Mouse (Mus musculus) ES-Bruce4 (cell line): Measurements from ENCODE around the gene Mrpl12. TPM values are rescaled to one million over a fixed set of nuclear protein-coding genes. Genes with fewer than 3 reads are reported as not detected.

Experiments used
- H3K27ac ChIP-seq: 2 replicates; pipeline ENCODE4 v1.5.1; 2012; ENCODE audit warnings: low read length, inconsistent platforms; ENCODE audit not compliant: insufficient read depth
- H3K27me3 ChIP-seq: 2 replicates; pipeline ENCODE4 v1.6.1; 2012; ENCODE audit warnings: mild to moderate bottlenecking, low read length, inconsistent platforms; ENCODE audit not compliant: control insufficient read depth, poor library complexity, insufficient read depth, severe bottlenecking
- H3K36me3 ChIP-seq: 2 replicates; pipeline ENCODE4 v1.6.1; 2012; ENCODE audit warnings: inconsistent platforms, mild to moderate bottlenecking, low read length, moderate library complexity; ENCODE audit not compliant: control insufficient read depth, poor library complexity, insufficient read depth, severe bottlenecking
- H3K4me1 ChIP-seq: one replicate; pipeline ENCODE4 v1.8.1; 2011; ENCODE audit warnings: low read length; ENCODE audit not compliant: control insufficient read depth, insufficient read depth
- H3K4me3 ChIP-seq: 2 replicates; pipeline ENCODE4 v1.5.1; 2011; ENCODE audit warnings: low read depth, mild to moderate bottlenecking, low read length
- H3K9ac ChIP-seq: 2 replicates; pipeline ENCODE4 v1.6.1; 2012; ENCODE audit warnings: low read depth, mild to moderate bottlenecking, inconsistent platforms; ENCODE audit not compliant: poor library complexity, severe bottlenecking
- H3K9me3 ChIP-seq: replicated peaks from 2 replicates; pipeline ENCODE4 v1.6.1; 2012; ENCODE audit warnings: mild to moderate bottlenecking, low read length, inconsistent platforms; ENCODE audit not compliant: control insufficient read depth, poor library complexity, insufficient read depth, severe bottlenecking
- CTCF ChIP-seq: IDR thresholded peaks from one replicate; pipeline ENCODE4 v1.8.1; 2011; ENCODE audit warnings: low read depth, low read length
- EP300 ChIP-seq: IDR thresholded peaks from 2 replicates; pipeline ENCODE4 v1.6.1; 2011; ENCODE audit warnings: low read depth, low read length; ENCODE audit not compliant: insufficient read depth
- POLR2A ChIP-seq: IDR thresholded peaks from one replicate; pipeline ENCODE4 v1.8.1; 2011; ENCODE audit warnings: low read length; ENCODE audit not compliant: insufficient read depth
- polyA plus RNA-seq: library from polyadenylated mRNA; stranded (reverse); fragments of >200 nt; gene quantifications from 2 replicates; pipeline ENCODE4 v1.2.4, GENCODE M21; 2011; ENCODE audit warnings: low read depth; ENCODE audit not compliant: missing spikeins, insufficient read depth, insufficient read length

Mrpl12 gene
- polyA plus RNA-seq, 1 experiment = 83.6 TPM

DNA sequence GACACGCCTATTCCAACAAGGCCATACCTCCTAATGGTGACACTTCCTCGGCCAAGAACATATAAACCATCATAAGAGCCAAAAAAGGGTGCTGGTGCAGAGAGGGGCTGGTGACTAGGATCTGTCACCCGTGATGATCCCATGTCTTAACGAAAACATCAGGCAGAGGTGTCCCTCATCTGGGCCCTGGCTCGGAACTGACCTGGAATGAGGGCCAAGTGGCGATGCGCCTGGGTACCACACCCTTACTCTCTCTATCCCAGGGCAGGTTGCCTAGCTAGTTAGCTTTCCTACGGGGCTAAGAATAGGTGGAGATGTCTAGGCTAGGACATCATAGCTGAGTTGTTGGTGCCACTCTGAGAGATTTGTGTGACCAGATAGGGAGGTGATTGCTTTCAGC, 49.7 kb downstream of the Mrpl12 start:
- 0 out of 2 replicates have a peak, but pooled peaks cover 1% of the 10 kb centered on the region for H3K27me3 ChIP-seq
- H3K9me3 ChIP-seq = no peaks in the 10 kb centered on the region
- no peak overlapping the region for H3K4me3 ChIP-seq
- H3K27ac ChIP-seq = no peak overlapping the region
- TF ChIP-seq POLR2A (no peak), EP300 (no peak), CTCF (no peak)
- no peaks in the 10 kb centered on the region for H3K36me3 ChIP-seq
- H3K4me1 ChIP-seq = no peaks in the 10 kb centered on the region
- H3K9ac ChIP-seq = no peak overlapping the region

GRCm38 (mm10) chr11:120535145-120535544, 50.7 kb downstream of the Mrpl12 start:
- Histone ChIP-seq H3K27me3 (no peaks in the 10 kb centered on the region), H3K9me3 (no peaks in the 10 kb centered on the region), H3K9ac (no peak overlapping the region), H3K4me3 (no peak overlapping the region), H3K4me1 (no peaks in the 10 kb centered on the region), H3K27ac (no peak overlapping the region), H3K36me3 (no peaks in the 10 kb centered on the region)
- TF ChIP-seq POLR2A (no peak), EP300 (no peak), CTCF (no peak)

DNA sequence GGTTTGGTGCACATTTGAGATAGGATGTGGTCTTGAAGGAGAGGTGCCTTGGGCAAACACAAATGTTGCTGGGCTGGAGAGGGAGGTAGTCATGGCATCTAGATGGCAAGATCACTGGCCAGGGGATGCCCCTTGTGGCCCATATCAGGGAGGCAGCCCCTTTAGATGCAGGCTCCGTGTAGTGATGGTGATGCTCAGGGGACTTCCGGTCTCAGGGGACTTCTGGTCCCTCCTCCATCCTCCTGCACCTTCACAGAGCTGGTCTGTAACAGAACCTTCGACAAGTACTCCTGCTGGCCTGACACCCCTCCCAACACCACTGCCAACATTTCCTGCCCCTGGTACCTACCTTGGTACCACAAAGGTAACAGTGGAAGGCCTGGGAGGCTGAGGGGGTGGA, 51.4 kb downstream of the Mrpl12 start:
- no peaks in the 10 kb centered on the region for H3K27me3 ChIP-seq

DNA sequence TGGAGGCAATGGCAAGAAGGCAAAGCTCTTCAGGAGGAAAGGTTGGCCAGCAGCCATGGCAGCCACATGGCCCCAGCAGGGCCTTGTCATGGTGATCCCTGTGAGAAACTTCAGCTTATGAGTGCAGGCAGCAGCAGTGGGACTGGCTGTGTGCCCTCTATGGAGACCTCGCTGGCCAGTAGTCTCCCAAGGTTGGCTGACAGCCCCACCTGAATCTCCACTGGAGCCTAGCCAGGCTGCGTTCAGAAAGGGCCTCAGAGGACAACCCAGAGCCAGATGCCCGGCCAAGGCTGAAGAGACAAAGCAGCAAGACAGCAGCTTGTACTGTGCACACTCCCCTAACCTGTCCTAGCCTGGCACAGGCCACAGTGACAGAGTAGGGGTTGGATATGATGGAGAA, 54.1 kb downstream of the Mrpl12 start:
- Histone ChIP-seq H3K9me3 (no peaks in the 10 kb centered on the region), H3K4me3 (no peak overlapping the region), H3K9ac (no peak overlapping the region), H3K27ac (no peak overlapping the region), H3K36me3 (no peaks in the 10 kb centered on the region), H3K4me1 (no peaks in the 10 kb centered on the region), H3K27me3 (no peaks in the 10 kb centered on the region)
- TF ChIP-seq EP300 = no peak
- no peak for TF ChIP-seq CTCF
- no peak for TF ChIP-seq POLR2A

More for the DNA sequence above, 51.4 kb downstream of the Mrpl12 start:
- no peak overlapping the region for H3K4me3 ChIP-seq
- no peak for TF ChIP-seq EP300
- TF ChIP-seq POLR2A = no peak
- no peak for TF ChIP-seq CTCF
- H3K9me3 ChIP-seq = no peaks in the 10 kb centered on the region
- H3K4me1 ChIP-seq = no peaks in the 10 kb centered on the region
- no peak overlapping the region for H3K27ac ChIP-seq
- no peaks in the 10 kb centered on the region for H3K36me3 ChIP-seq
- no peak overlapping the region for H3K9ac ChIP-seq

Other genes starting within 250 kb of the Mrpl12 start
- 2,484 and 2,505 TPM in 2 replicates for gene Actg1, start 136.1 kb upstream of the Mrpl12 start, polyA plus RNA-seq
- gene Fscn2, start 123.1 kb upstream of the Mrpl12 start, polyA plus RNA-seq = not detected in 2 replicates
- gene Faap100, start 105.8 kb upstream of the Mrpl12 start, polyA plus RNA-seq = 13.2 and 15.2 TPM in 2 replicates
- gene Nploc4, start 46.9 kb upstream of the Mrpl12 start, polyA plus RNA-seq = 66.9 and 77.2 TPM in 2 replicates
- gene Tspan10, start 42.0 kb upstream of the Mrpl12 start, polyA plus RNA-seq = not detected in 2 replicates
- gene Pde6g, start 31.1 kb upstream of the Mrpl12 start, polyA plus RNA-seq = 0.93 and 1.0 TPM in 2 replicates
- 5.8 and 6.1 TPM in 2 replicates for gene Oxld1, start 26.5 kb upstream of the Mrpl12 start, polyA plus RNA-seq
- 15.0 and 16.1 TPM in 2 replicates for gene Ccdc137, start 26.5 kb upstream of the Mrpl12 start, polyA plus RNA-seq
- 10.7 and 11.0 TPM in 2 replicates for gene Arl16, start 17.0 kb upstream of the Mrpl12 start, polyA plus RNA-seq
- gene Slc25a10, start 7.2 kb downstream of the Mrpl12 start, polyA plus RNA-seq = 8.3 TPM in 2 replicates
- gene Gcgr, start 46.1 kb downstream of the Mrpl12 start, polyA plus RNA-seq = 0.65 TPM in 1 of 2 replicates, not detected in the other
- 46.4 and 53.4 TPM in 2 replicates for gene Mcrip1, start 65.1 kb downstream of the Mrpl12 start, polyA plus RNA-seq
- not detected in 2 replicates for gene Ppp1r27, start 66.5 kb downstream of the Mrpl12 start, polyA plus RNA-seq
- gene P4hb, start 88.6 kb downstream of the Mrpl12 start, polyA plus RNA-seq = 326 and 338 TPM in 2 replicates
- gene Arhgdia, start 97.0 kb downstream of the Mrpl12 start, polyA plus RNA-seq = 269 and 298 TPM in 2 replicates
- 229 and 242 TPM in 2 replicates for gene Alyref, start 113.8 kb downstream of the Mrpl12 start, polyA plus RNA-seq
- gene Anapc11, start 113.8 kb downstream of the Mrpl12 start, polyA plus RNA-seq = 84.0 and 100 TPM in 2 replicates
- gene Npb, start 123.9 kb downstream of the Mrpl12 start, polyA plus RNA-seq = not detected in 2 replicates
- 37.0 and 39.6 TPM in 2 replicates for gene Pcyt2, start 133.3 kb downstream of the Mrpl12 start, polyA plus RNA-seq
- 10.8 and 11.1 TPM in 2 replicates for gene Sirt7, start 140.6 kb downstream of the Mrpl12 start, polyA plus RNA-seq
- gene Mafg, start 149.0 kb downstream of the Mrpl12 start, polyA plus RNA-seq = 48.0 and 53.0 TPM in 2 replicates
- gene Pycr1, start 159.2 kb downstream of the Mrpl12 start, polyA plus RNA-seq = 41.7 and 55.3 TPM in 2 replicates
- not detected in 2 replicates for gene Myadml2, start 163.5 kb downstream of the Mrpl12 start, polyA plus RNA-seq
- 2.3 and 5.1 TPM in 2 replicates for gene Notum, start 176.6 kb downstream of the Mrpl12 start, polyA plus RNA-seq
- gene Aspscr1, start 188.4 kb downstream of the Mrpl12 start, polyA plus RNA-seq = 46.5 and 50.8 TPM in 2 replicates
- gene Cenpx, start 229.1 kb downstream of the Mrpl12 start, polyA plus RNA-seq = 38.0 and 45.3 TPM in 2 replicates
- 7.3 and 9.8 TPM in 2 replicates for gene Lrrc45, start 229.3 kb downstream of the Mrpl12 start, polyA plus RNA-seq
- 16.6 and 20.7 TPM in 2 replicates for gene Rac3, start 236.9 kb downstream of the Mrpl12 start, polyA plus RNA-seq
- 54.3 and 68.2 TPM in 2 replicates for gene Dcxr, start 242.7 kb downstream of the Mrpl12 start, polyA plus RNA-seq
- gene Cbr2, start 247.5 kb downstream of the Mrpl12 start, polyA plus RNA-seq = not detected in 2 replicates